Mouse (Mus musculus) hindbrain, embryonic 13.5 days (tissue): ENCODE measurements at regions not wholly inside any gene's neighbourhood (a gene's known extent, or its start where the extent isn't known, plus 50 kb on each side); places are given as distances from the start of the nearest gene placed in this dataset.

Experiments
- ATAC-seq: fragments of 200-750 bp; cut with Nextera tagmentation; 2 replicates; pipeline ENCODE4 v1.8.0; 2017; ENCODE audit warnings: moderate TSS enrichment; ENCODE audit not compliant: low FRiP score
- H3K27ac ChIP-seq: fragments of 300-500 bp; sonication (generic); 2 replicates; pipeline ENCODE4 v1.5.1; 2015; ENCODE audit warnings: inconsistent platforms, mild to moderate bottlenecking, moderate library complexity
- H3K27me3 ChIP-seq: fragments of 300-500 bp; sonication (generic); 2 replicates; pipeline ENCODE4 v1.6.1; 2015; ENCODE audit warnings: mild to moderate bottlenecking, inconsistent platforms
- H3K36me3 ChIP-seq: fragments of 300-500 bp; sonication (generic); 2 replicates; pipeline ENCODE4 v1.6.1; 2015; ENCODE audit warnings: mild to moderate bottlenecking, inconsistent platforms
- H3K4me1 ChIP-seq: fragments of 300-500 bp; sonication (generic); replicated peaks from 2 replicates; pipeline ENCODE4 v1.6.1; 2015; ENCODE audit warnings: inconsistent platforms
- H3K4me2 ChIP-seq: fragments of 300-500 bp; sonication (generic); 2 replicates; pipeline ENCODE4 v1.6.1; 2015; ENCODE audit warnings: inconsistent platforms, mild to moderate bottlenecking, moderate library complexity
- H3K4me3 ChIP-seq: fragments of 300-500 bp; sonication (generic); 2 replicates; pipeline ENCODE4 v1.5.1; 2015; ENCODE audit warnings: mild to moderate bottlenecking, inconsistent platforms
- H3K9ac ChIP-seq: fragments of 300-500 bp; sonication (generic); 2 replicates; pipeline ENCODE4 v1.6.1; 2015; ENCODE audit warnings: mild to moderate bottlenecking, inconsistent platforms
- H3K9me3 ChIP-seq: fragments of 300-500 bp; sonication (generic); 2 replicates; pipeline ENCODE4 v1.6.1; 2016; ENCODE audit warnings: inconsistent platforms
- WGBS: fragments of 180-500 bp; shearing (Covaris S2); methylation state at CpG from one replicate; pipeline ENCODE4 v1.1.7; 2015; 5-methylcytosine and 5-hydroxymethylcytosine counted together

DNA sequence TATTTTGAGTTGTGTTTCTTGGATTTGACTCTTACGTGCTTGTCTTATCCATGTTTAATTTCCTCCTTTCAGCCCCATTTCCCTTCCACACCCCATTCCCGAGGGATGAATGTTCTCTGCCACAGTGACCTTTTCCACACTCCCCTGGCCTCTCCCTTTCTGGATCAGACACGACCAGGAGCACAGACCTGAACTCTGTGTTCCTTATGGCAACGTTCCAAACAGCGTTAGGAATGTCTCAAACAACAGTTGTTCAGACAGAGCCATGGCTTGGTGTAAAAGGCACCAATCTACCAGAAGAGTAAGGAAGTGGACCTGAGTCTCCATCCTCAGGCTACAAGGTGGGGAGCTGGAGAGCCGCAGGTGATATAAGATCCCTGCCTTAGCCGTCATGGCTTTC, 52.6 kb upstream of the Dapl1 start:
- Histone ChIP-seq H3K4me2 (no peak overlapping the region), H3K4me1 (no peaks in the 10 kb centered on the region), H3K4me3 (no peak overlapping the region), H3K9me3 (no peaks in the 10 kb centered on the region), H3K27me3 (no peaks in the 10 kb centered on the region), H3K9ac (no peak overlapping the region), H3K36me3 (no peaks in the 10 kb centered on the region), H3K27ac (no peak overlapping the region)
- 84% methylated on average over 7 of the region's 7 CpGs for WGBS
- no peak for ATAC-seq
